In the genomic region with DNA sequence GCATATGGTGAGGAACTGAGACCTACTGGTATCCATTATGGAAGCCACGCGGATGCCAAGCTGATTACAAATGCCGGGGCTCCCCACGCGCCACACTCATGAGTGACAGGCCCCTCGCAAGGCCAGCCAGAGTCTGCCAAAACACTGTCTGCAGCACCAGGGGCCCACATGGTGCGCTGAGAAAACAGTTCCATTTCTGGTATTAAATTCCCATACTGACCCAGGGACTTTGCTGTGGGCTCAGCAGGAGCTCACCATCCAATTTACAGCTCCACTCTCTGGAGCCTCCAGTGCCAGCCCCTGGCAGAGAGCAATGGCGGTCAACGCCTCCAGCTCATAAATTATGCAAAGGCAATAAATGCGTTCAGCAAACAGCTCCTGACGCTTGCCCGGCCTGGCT, we compare ENCODE assay signal across 9 mouse cellular contexts.
DNase-seq lines count a peak whose midpoint lies in the region; ATAC-seq lines count a peak whose summit lies in the region.
"Had no signal": no experiment of that assay in that cellular context is flagged by ENCODE, and none has a peak within 500 bp of the region (broad histone marks: within the 10 kb centered on the region; RNA-seq: fewer than 3 reads in every experiment).

No protein-coding gene starts in this region.

- peak; percentile 35; the same call in 1 of the 2 replicates for ATAC-seq in embryonic facial prominence, embryonic 14.5 days (ENCODE audit: low read depth)
- peak; percentile 89 for ATAC-seq in neural tube, embryonic 13.5 days (ENCODE audit: low read depth)

- no peaks in the 10 kb centered on the region for H3K36me3 ChIP-seq in embryonic facial prominence, embryonic 14.5 days (ENCODE audit: control insufficient read depth, insufficient read depth, low read length)
- no peaks in the 10 kb centered on the region for H3K36me3 ChIP-seq in neural tube, embryonic 13.5 days

- H3K4me1 ChIP-seq in embryonic facial prominence, embryonic 14.5 days (ENCODE audit: control insufficient read depth, insufficient read depth, low read length), result peaks cover 13% of the 10 kb centered on the region
- H3K4me1 ChIP-seq in neural tube, embryonic 13.5 days (replicated peaks), result peaks cover 45% of the 10 kb centered on the region

- peak; percentile 12 for DNase-seq in kidney, postnatal 14 days
- no peak for DNase-seq in kidney, adult 11 months
- DNase-seq in embryonic facial prominence, embryonic 14.5 days (ENCODE audit: low spot score), result peak; percentile 50
- peak; percentile 46 to 53 for DNase-seq in layer of hippocampus, adult 8-10 months (ENCODE audit: low spot score in 2 of 2)
- no peak for DNase-seq in thymus, postnatal 25 days
- DNase-seq in adrenal gland, postnatal 36 days, result no peak
- DNase-seq in lung, postnatal 4 days, result no peak

- H3K9me3 ChIP-seq in embryonic facial prominence, embryonic 14.5 days (ENCODE audit: control insufficient read depth, low read length), result no peaks in the 10 kb centered on the region
- no peaks in the 10 kb centered on the region for H3K9me3 ChIP-seq in neural tube, embryonic 13.5 days

- 0 out of 2 replicates have a peak overlapping the region, but pooled peaks have one; percentile 23 for H3K4me2 ChIP-seq in embryonic facial prominence, embryonic 14.5 days (ENCODE audit: low read depth, low read length)
- peak overlapping the region; percentile 29 for H3K4me2 ChIP-seq in neural tube, embryonic 13.5 days

- WGBS in embryonic facial prominence, embryonic 14.5 days, result 53% methylated on average over 12 of the region's 12 CpGs
- WGBS in neural tube, embryonic 13.5 days, result 11% methylated on average over 12 of the region's 12 CpGs

- no peak overlapping the region for H3K9ac ChIP-seq in embryonic facial prominence, embryonic 14.5 days (ENCODE audit: low read depth, low read length)
- H3K9ac ChIP-seq in neural tube, embryonic 13.5 days, result no peak overlapping the region

- H3K27me3 ChIP-seq in embryonic facial prominence, embryonic 14.5 days (replicated peaks; ENCODE audit: control insufficient read depth, insufficient read depth, low read length), result no peaks in the 10 kb centered on the region
- no peaks in the 10 kb centered on the region for H3K27me3 ChIP-seq in neural tube, embryonic 13.5 days

- no peak overlapping the region for H3K4me3 ChIP-seq in embryonic facial prominence, embryonic 14.5 days (ENCODE audit: low read depth, low read length)
- no peak overlapping the region for H3K4me3 ChIP-seq in neural tube, embryonic 13.5 days
- H3K4me3 ChIP-seq: left cerebral cortex, adult 2 months had no signal

- H3K27ac ChIP-seq in embryonic facial prominence, embryonic 14.5 days (replicated peaks; ENCODE audit: low read depth, low read length), result peak overlapping the region; percentile 40
- H3K27ac ChIP-seq in neural tube, embryonic 13.5 days (replicated peaks), result peak overlapping the region; percentile 83
- H3K27ac ChIP-seq: left cerebral cortex, adult 2 months had no signal

Comparison
In these comparisons a context has a peak if more than half of its experiments do, and no peak if none do; other contexts are left out.
1. DNase-seq: peak in kidney, postnatal 14 days (single experiment), embryonic facial prominence, embryonic 14.5 days (single experiment) and layer of hippocampus, adult 8-10 months (2 of 2); none in kidney, adult 11 months (single experiment), thymus, postnatal 25 days (single experiment), adrenal gland, postnatal 36 days (0 of 2) and lung, postnatal 4 days (0 of 2).